Mouse (Mus musculus): ENCODE measurements at regions not wholly inside any gene's neighbourhood (a gene's known extent, or its start where the extent isn't known, plus 50 kb on each side); places are given as distances from the start of the nearest gene placed in this dataset.

DNA sequence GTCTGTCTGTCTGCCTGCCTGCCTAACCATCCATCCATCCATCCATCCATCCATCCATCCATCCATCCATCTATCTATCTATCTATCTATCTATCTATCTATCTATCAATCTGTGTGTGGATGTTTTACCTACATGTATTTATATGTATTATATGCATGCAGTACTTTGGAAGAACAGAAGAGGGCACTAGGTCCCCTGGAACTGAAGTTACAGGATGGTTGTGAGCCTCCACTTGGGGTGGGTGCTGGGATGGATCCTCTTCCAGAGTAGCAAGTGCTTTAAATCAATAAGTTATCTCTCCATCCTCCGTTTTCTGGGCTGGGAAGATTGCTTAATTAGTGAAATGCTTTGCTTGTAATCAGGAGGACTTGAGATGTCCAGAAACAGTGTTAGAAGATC lies 54.6 kb upstream of the Medag start:
- Histone ChIP-seq H3K9me3 (replicated peaks) (peaks cover 10% of the 10 kb centered on the region), H3K4me2 (no peak overlapping the region), H3K36me3 (no peaks in the 10 kb centered on the region), H3K9ac (no peak overlapping the region), H3K4me3 (no peak overlapping the region), H3K27me3 (replicated peaks) (no peaks in the 10 kb centered on the region), H3K27ac (no peak overlapping the region), H3K4me1 (peaks cover 40% of the 10 kb centered on the region)
- 70% methylated on average over 1 of the region's 1 CpGs for WGBS (ENCODE audit: insufficient replicate concordance)
- ATAC-seq: no peak

All from liver, embryonic 12.5 days (tissue).